Mouse (Mus musculus): Measurements from ENCODE around the gene Hist1h2bf.

DNA sequence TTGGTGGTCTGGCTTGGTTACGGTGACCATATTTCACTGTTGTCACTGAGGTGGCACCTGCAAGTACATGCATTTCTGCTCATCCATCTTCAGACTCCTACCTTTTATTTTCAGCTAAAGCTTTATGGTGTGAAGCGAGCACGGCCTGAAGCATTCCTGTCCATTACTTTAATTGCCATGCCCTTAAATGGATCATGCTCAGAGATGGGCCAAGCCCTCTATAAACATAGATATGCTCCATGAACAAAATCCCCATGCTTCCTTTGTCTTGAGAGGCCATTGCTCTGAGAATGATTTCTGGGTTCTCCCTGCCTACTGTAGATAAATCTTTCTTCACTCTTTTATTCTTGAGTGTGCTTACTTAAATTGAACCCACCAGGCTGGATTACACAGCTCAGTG lies 30.5 kb upstream of the Hist1h2bf start:
- TF ChIP-seq CTCF (IDR thresholded peaks at IDR 0.05; ENCODE audit: low read depth, low read length) (no peak), POLR2A (IDR thresholded peaks at IDR 0.05; ENCODE audit: insufficient read depth, low read length) (no peak)
